Mouse (Mus musculus) mouse embryonic stem cell (cell line): ENCODE data around the gene Tmem52.
"Not testable (repeated sequence)": the region's sequence is repeated elsewhere in the genome, so short reads cannot be mapped to it uniquely, and the experiment has no call there.

Source experiments
- in situ Hi-C, 2 experiments: fragments of 300-500 bp; cut with MboI; formaldehyde crosslinking; loops; 1 replicate in 1 of 2; 3 replicates in 1 of 2; pipeline ENCODE4 v1.14.3; 2019 to 2020; ENCODE audit warnings: low sequenced_read_pairs in 2 of 2, low pct_unique_long_range_greater_than_20kb in 1 of 2, mixed read lengths in 1 of 2; ENCODE audit not compliant: unreplicated experiment in 1 of 2

The Tmem52 gene

GRCm38 (mm10) chr4:155470263-155470953 lies 1.5 kb downstream of the Tmem52 start:
- in situ Hi-C loops, result no loop called here

- in situ Hi-C loops, result no loop called here
These were observed 2.1 kb downstream of the Tmem52 start for GRCm38 (mm10) chr4:155470997-155471396.

- in situ Hi-C loops, result no loop called here
These were observed 2.5 kb downstream of the Tmem52 start for GRCm38 (mm10) chr4:155471406-155471805.

- in situ Hi-C loops, result no loop called here
These were observed 3.9 kb downstream of the Tmem52 start for GRCm38 (mm10) chr4:155472716-155473290.

- in situ Hi-C loops, result no loop called here
These were observed 4.4 kb downstream of the Tmem52 start for GRCm38 (mm10) chr4:155473319-155473718.

- in situ Hi-C loops, result not testable (repeated sequence)
These were observed 4.9 kb downstream of the Tmem52 start for GRCm38 (mm10) chr4:155473796-155474195.

- in situ Hi-C loops, result no loop called here
These were observed 12.6 kb downstream of the Tmem52 start for GRCm38 (mm10) chr4:155481381-155482124.

- in situ Hi-C loops, result no loop called here
These were observed 13.2 kb downstream of the Tmem52 start for GRCm38 (mm10) chr4:155482125-155482480.

GRCm38 (mm10) chr4:155482733-155483540 lies 14.0 kb downstream of the Tmem52 start:
- in situ Hi-C loops, result no loop called here

GRCm38 (mm10) chr4:155485521-155485920 lies 16.6 kb downstream of the Tmem52 start:
- in situ Hi-C loops, result no loop called here

- in situ Hi-C loops, result no loop called here
These were observed 18.8 kb downstream of the Tmem52 start for GRCm38 (mm10) chr4:155487746-155488145.

GRCm38 (mm10) chr4:155488232-155489025 lies 19.5 kb downstream of the Tmem52 start:
- in situ Hi-C loops, result no loop called here

GRCm38 (mm10) chr4:155489101-155489970 lies 20.4 kb downstream of the Tmem52 start:
- in situ Hi-C loops, result no loop called here

- in situ Hi-C loops, result no loop called here
These were observed 21.5 kb downstream of the Tmem52 start for GRCm38 (mm10) chr4:155490456-155490855.

- in situ Hi-C loops, result no loop called here
These were observed 22.1 kb downstream of the Tmem52 start, which contains the start of gene Gnb1 for GRCm38 (mm10) chr4:155490990-155491504. Gnb1 (plus strand) TSS chr4:155491361.

GRCm38 (mm10) chr4:155491529-155492130 lies 22.7 kb downstream of the Tmem52 start:
- in situ Hi-C loops, result no loop called here
